Mouse (Mus musculus): ENCODE measurements around the gene B4galnt4. TPM values are rescaled to one million over a fixed set of nuclear protein-coding genes. Genes with fewer than 3 reads are reported as not detected.

The B4galnt4 gene
- polyA plus RNA-seq, 1 experiment from 2014 or later = 65.7 TPM

Other genes starting within 250 kb of the B4galnt4 start
- gene Zfp941, start 238.9 kb upstream of the B4galnt4 start, polyA plus RNA-seq (2015; fragmentation: Nextera tagmentation; extraction: Ambion mirVana) = 37.0 and 38.4 TPM in 2 replicates
- gene Urah, start 226.1 kb upstream of the B4galnt4 start, polyA plus RNA-seq (2015; fragmentation: Nextera tagmentation; extraction: Ambion mirVana) = not detected in 2 replicates
- gene Scgb1c1, start 215.6 kb upstream of the B4galnt4 start, polyA plus RNA-seq (2015; fragmentation: Nextera tagmentation; extraction: Ambion mirVana) = not detected in 2 replicates
- not detected in 2 replicates for gene Odf3, start 213.3 kb upstream of the B4galnt4 start, polyA plus RNA-seq (2015; fragmentation: Nextera tagmentation; extraction: Ambion mirVana)
- gene Gm45785, start 204.8 kb upstream of the B4galnt4 start, polyA plus RNA-seq (2015; fragmentation: Nextera tagmentation; extraction: Ambion mirVana) = 0.39 TPM in 1 of 2 replicates, not detected in the other
- 107 TPM in 2 replicates for gene Ric8a, start 204.1 kb upstream of the B4galnt4 start, polyA plus RNA-seq (2015; fragmentation: Nextera tagmentation; extraction: Ambion mirVana)
- 33.3 and 40.0 TPM in 2 replicates for gene Bet1l, start 203.5 kb upstream of the B4galnt4 start, polyA plus RNA-seq (2015; fragmentation: Nextera tagmentation; extraction: Ambion mirVana)
- 260 and 268 TPM in 2 replicates for gene Psmd13, start 179.1 kb upstream of the B4galnt4 start, polyA plus RNA-seq (2015; fragmentation: Nextera tagmentation; extraction: Ambion mirVana)
- 49.1 and 58.2 TPM in 2 replicates for gene Sirt3, start 178.8 kb upstream of the B4galnt4 start, polyA plus RNA-seq (2015; fragmentation: Nextera tagmentation; extraction: Ambion mirVana)
- not detected in 2 replicates for gene Cox8b, start 160.7 kb upstream of the B4galnt4 start, polyA plus RNA-seq (2015; fragmentation: Nextera tagmentation; extraction: Ambion mirVana)
- gene Nlrp6, start 140.2 kb upstream of the B4galnt4 start, polyA plus RNA-seq (2015; fragmentation: Nextera tagmentation; extraction: Ambion mirVana) = 0.58 and 0.81 TPM in 2 replicates
- gene Pgghg, start 119.7 kb upstream of the B4galnt4 start, polyA plus RNA-seq (2015; fragmentation: Nextera tagmentation; extraction: Ambion mirVana) = 5.4 and 6.3 TPM in 2 replicates
- 0.29 and 1.3 TPM in 2 replicates for gene Ifitm5, start 110.8 kb upstream of the B4galnt4 start, polyA plus RNA-seq (2015; fragmentation: Nextera tagmentation; extraction: Ambion mirVana)
- gene Gm45717, start 105.2 kb upstream of the B4galnt4 start, polyA plus RNA-seq (2015; fragmentation: Nextera tagmentation; extraction: Ambion mirVana) = not detected in 2 replicates
- gene Ifitm2, start 105.1 kb upstream of the B4galnt4 start, polyA plus RNA-seq (2015; fragmentation: Nextera tagmentation; extraction: Ambion mirVana) = 118 and 129 TPM in 2 replicates
- gene Ifitm1, start 93.9 kb upstream of the B4galnt4 start, polyA plus RNA-seq (2015; fragmentation: Nextera tagmentation; extraction: Ambion mirVana) = 9.0 and 11.1 TPM in 2 replicates
- gene Ifitm3, start 50.3 kb upstream of the B4galnt4 start, polyA plus RNA-seq (2015; fragmentation: Nextera tagmentation; extraction: Ambion mirVana) = 28.2 and 37.3 TPM in 2 replicates
- 0.69 and 0.91 TPM in 2 replicates for gene Ifitm6, start 43.2 kb upstream of the B4galnt4 start, polyA plus RNA-seq (2015; fragmentation: Nextera tagmentation; extraction: Ambion mirVana)
- gene Gm17387, start 32.0 kb upstream of the B4galnt4 start, polyA plus RNA-seq (2015; fragmentation: Nextera tagmentation; extraction: Ambion mirVana) = not detected in 2 replicates
- gene Pkp3, start 17.1 kb downstream of the B4galnt4 start, polyA plus RNA-seq (2015; fragmentation: Nextera tagmentation; extraction: Ambion mirVana) = 0.06 TPM in 1 of 2 replicates, not detected in the other
- 1.7 and 2.0 TPM in 2 replicates for gene Sigirr, start 39.5 kb downstream of the B4galnt4 start, polyA plus RNA-seq (2015; fragmentation: Nextera tagmentation; extraction: Ambion mirVana)
- 0.28 and 0.42 TPM in 2 replicates for gene Ano9, start 56.7 kb downstream of the B4galnt4 start, polyA plus RNA-seq (2015; fragmentation: Nextera tagmentation; extraction: Ambion mirVana)
- 81.6 and 82.6 TPM in 2 replicates for gene Ptdss2, start 61.3 kb downstream of the B4galnt4 start, polyA plus RNA-seq (2015; fragmentation: Nextera tagmentation; extraction: Ambion mirVana)
- gene Rnh1, start 111.8 kb downstream of the B4galnt4 start, polyA plus RNA-seq (2015; fragmentation: Nextera tagmentation; extraction: Ambion mirVana) = 35.3 and 37.8 TPM in 2 replicates
- gene Hras, start 132.9 kb downstream of the B4galnt4 start, polyA plus RNA-seq (2015; fragmentation: Nextera tagmentation; extraction: Ambion mirVana) = 139 and 144 TPM in 2 replicates
- gene Lrrc56, start 133.1 kb downstream of the B4galnt4 start, polyA plus RNA-seq (2015; fragmentation: Nextera tagmentation; extraction: Ambion mirVana) = 11.5 and 12.7 TPM in 2 replicates
- gene Lmntd2, start 153.0 kb downstream of the B4galnt4 start, polyA plus RNA-seq (2015; fragmentation: Nextera tagmentation; extraction: Ambion mirVana) = 0.23 and 0.81 TPM in 2 replicates
- 19.8 and 21.2 TPM in 2 replicates for gene Rassf7, start 154.8 kb downstream of the B4galnt4 start, polyA plus RNA-seq (2015; fragmentation: Nextera tagmentation; extraction: Ambion mirVana)
- 68.0 and 72.3 TPM in 2 replicates for gene Phrf1, start 167.7 kb downstream of the B4galnt4 start, polyA plus RNA-seq (2015; fragmentation: Nextera tagmentation; extraction: Ambion mirVana)
- gene Irf7, start 205.4 kb downstream of the B4galnt4 start, polyA plus RNA-seq (2015; fragmentation: Nextera tagmentation; extraction: Ambion mirVana) = 1.4 and 1.5 TPM in 2 replicates
- not detected in 2 replicates for gene Cdhr5, start 215.7 kb downstream of the B4galnt4 start, polyA plus RNA-seq (2015; fragmentation: Nextera tagmentation; extraction: Ambion mirVana)
- gene Sct, start 218.0 kb downstream of the B4galnt4 start, polyA plus RNA-seq (2015; fragmentation: Nextera tagmentation; extraction: Ambion mirVana) = 2.4 and 2.8 TPM in 2 replicates
- 0.58 and 1.2 TPM in 2 replicates for gene Drd4, start 230.9 kb downstream of the B4galnt4 start, polyA plus RNA-seq (2015; fragmentation: Nextera tagmentation; extraction: Ambion mirVana)

All from midbrain, embryonic 16.5 days (tissue).